Mouse (Mus musculus): ENCODE results near the gene Ptprd. TPM values are rescaled to one million over a fixed set of nuclear protein-coding genes. Genes with fewer than 3 reads are reported as not detected.

Ptprd gene
- polyA plus RNA-seq, 1 experiment, result 357 TPM

- no peaks in the 10 kb centered on the region for H3K4me1 ChIP-seq (ENCODE audit: control insufficient read depth, insufficient read depth, low read length)
- WGBS, result 60% methylated on average over 9 of the region's 9 CpGs
- TF ChIP-seq CTCF (IDR thresholded peaks at IDR 0.05; ENCODE audit: insufficient read depth, low read depth, low read length) (no peak), POLR2A (IDR thresholded peaks at IDR 0.05; ENCODE audit: insufficient read depth, low read depth, low read length) (no peak)
- H3K4me3 ChIP-seq (ENCODE audit: insufficient read depth, low read depth, low read length), result no peak overlapping the region
- no peak overlapping the region for H3K27ac ChIP-seq (ENCODE audit: insufficient read depth, low read depth, low read length)
Observed at GRCm38 (mm10) chr4:76424324-76425229, 1787.2 kb downstream of the Ptprd start.

GRCm38 (mm10) chr4:76422113-76422512 is 1789.6 kb downstream of the Ptprd start:
- Histone ChIP-seq H3K27ac (ENCODE audit: insufficient read depth, low read depth, low read length) (no peak overlapping the region), H3K4me1 (ENCODE audit: control insufficient read depth, insufficient read depth, low read length) (no peaks in the 10 kb centered on the region), H3K4me3 (ENCODE audit: insufficient read depth, low read depth, low read length) (no peak overlapping the region)
- 97% methylated on average over 4 of the region's 4 CpGs for WGBS
- TF ChIP-seq CTCF (IDR thresholded peaks at IDR 0.05; ENCODE audit: insufficient read depth, low read depth, low read length) (no peak), POLR2A (IDR thresholded peaks at IDR 0.05; ENCODE audit: insufficient read depth, low read depth, low read length) (no peak)

- Histone ChIP-seq H3K4me3 (ENCODE audit: insufficient read depth, low read depth, low read length) (no peak overlapping the region), H3K4me1 (ENCODE audit: control insufficient read depth, insufficient read depth, low read length) (no peaks in the 10 kb centered on the region), H3K27ac (ENCODE audit: insufficient read depth, low read depth, low read length) (no peak overlapping the region)
- TF ChIP-seq POLR2A (IDR thresholded peaks at IDR 0.05; ENCODE audit: insufficient read depth, low read depth, low read length), result no peak
- no peak for TF ChIP-seq CTCF (IDR thresholded peaks at IDR 0.05; ENCODE audit: insufficient read depth, low read depth, low read length)
- WGBS, result 88% methylated on average over 2 of the region's 2 CpGs
Observed at GRCm38 (mm10) chr4:76419641-76420040, 1792.1 kb downstream of the Ptprd start.

GRCm38 (mm10) chr4:76417676-76418075 is 1794.1 kb downstream of the Ptprd start:
- Histone ChIP-seq H3K4me1 (ENCODE audit: control insufficient read depth, insufficient read depth, low read length) (no peaks in the 10 kb centered on the region), H3K27ac (ENCODE audit: insufficient read depth, low read depth, low read length) (no peak overlapping the region), H3K4me3 (ENCODE audit: insufficient read depth, low read depth, low read length) (no peak overlapping the region)
- WGBS, result 98% methylated on average over 5 of the region's 5 CpGs
- TF ChIP-seq POLR2A (IDR thresholded peaks at IDR 0.05; ENCODE audit: insufficient read depth, low read depth, low read length) (no peak), CTCF (IDR thresholded peaks at IDR 0.05; ENCODE audit: insufficient read depth, low read depth, low read length) (no peak)

- H3K4me3 ChIP-seq (ENCODE audit: insufficient read depth, low read depth, low read length), result no peak overlapping the region
- TF ChIP-seq CTCF (IDR thresholded peaks at IDR 0.05; ENCODE audit: insufficient read depth, low read depth, low read length) (no peak), POLR2A (IDR thresholded peaks at IDR 0.05; ENCODE audit: insufficient read depth, low read depth, low read length) (no peak)
Observed at GRCm38 (mm10) chr4:76415624-76416023, 1796.1 kb downstream of the Ptprd start.

GRCm38 (mm10) chr4:76414591-76414990 is 1797.2 kb downstream of the Ptprd start:
- 82% methylated on average over 4 of the region's 4 CpGs for WGBS
- TF ChIP-seq CTCF (IDR thresholded peaks at IDR 0.05; ENCODE audit: insufficient read depth, low read depth, low read length) (no peak), POLR2A (IDR thresholded peaks at IDR 0.05; ENCODE audit: insufficient read depth, low read depth, low read length) (no peak)

More at GRCm38 (mm10) chr4:76415624-76416023, 1796.1 kb downstream of the Ptprd start:
- WGBS, result 85% methylated on average over 5 of the region's 5 CpGs
- H3K4me1 ChIP-seq (ENCODE audit: control insufficient read depth, insufficient read depth, low read length), result no peaks in the 10 kb centered on the region
- no peak overlapping the region for H3K27ac ChIP-seq (ENCODE audit: insufficient read depth, low read depth, low read length)

GRCm38 (mm10) chr4:76410053-76410452 is 1801.7 kb downstream of the Ptprd start:
- no peak overlapping the region for H3K27ac ChIP-seq (ENCODE audit: insufficient read depth, low read depth, low read length)
- H3K4me3 ChIP-seq (ENCODE audit: insufficient read depth, low read depth, low read length), result no peak overlapping the region
- no peak for TF ChIP-seq POLR2A (IDR thresholded peaks at IDR 0.05; ENCODE audit: insufficient read depth, low read depth, low read length)
- no peak for TF ChIP-seq CTCF (IDR thresholded peaks at IDR 0.05; ENCODE audit: insufficient read depth, low read depth, low read length)
- H3K4me1 ChIP-seq (ENCODE audit: control insufficient read depth, insufficient read depth, low read length), result no peaks in the 10 kb centered on the region
- WGBS, result 87% methylated on average over 2 of the region's 2 CpGs

More at GRCm38 (mm10) chr4:76414591-76414990, 1797.2 kb downstream of the Ptprd start:
- H3K4me1 ChIP-seq (ENCODE audit: control insufficient read depth, insufficient read depth, low read length), result no peaks in the 10 kb centered on the region
- no peak overlapping the region for H3K27ac ChIP-seq (ENCODE audit: insufficient read depth, low read depth, low read length)
- H3K4me3 ChIP-seq (ENCODE audit: insufficient read depth, low read depth, low read length), result no peak overlapping the region

GRCm38 (mm10) chr4:76409159-76409558 is 1802.6 kb downstream of the Ptprd start:
- no peak overlapping the region for H3K27ac ChIP-seq (ENCODE audit: insufficient read depth, low read depth, low read length)
- H3K4me1 ChIP-seq (ENCODE audit: control insufficient read depth, insufficient read depth, low read length), result no peaks in the 10 kb centered on the region
- WGBS, result 82% methylated on average over 3 of the region's 3 CpGs
- TF ChIP-seq CTCF (IDR thresholded peaks at IDR 0.05; ENCODE audit: insufficient read depth, low read depth, low read length) (no peak), POLR2A (IDR thresholded peaks at IDR 0.05; ENCODE audit: insufficient read depth, low read depth, low read length) (no peak)
- no peak overlapping the region for H3K4me3 ChIP-seq (ENCODE audit: insufficient read depth, low read depth, low read length)

- Histone ChIP-seq H3K4me3 (ENCODE audit: insufficient read depth, low read depth, low read length) (no peak overlapping the region), H3K27ac (ENCODE audit: insufficient read depth, low read depth, low read length) (no peak overlapping the region), H3K4me1 (ENCODE audit: control insufficient read depth, insufficient read depth, low read length) (no peaks in the 10 kb centered on the region)
- no peak for TF ChIP-seq CTCF (IDR thresholded peaks at IDR 0.05; ENCODE audit: insufficient read depth, low read depth, low read length)
- no peak for TF ChIP-seq POLR2A (IDR thresholded peaks at IDR 0.05; ENCODE audit: insufficient read depth, low read depth, low read length)
- WGBS, result 47% methylated on average over 5 of the region's 5 CpGs
Observed at GRCm38 (mm10) chr4:76405862-76406454, 1805.8 kb downstream of the Ptprd start.

All from olfactory bulb, adult 2 months (tissue).